Mouse (Mus musculus) G1E (cell line): ENCODE measurements around the gene Insl5.

Experiments
- CTCF ChIP-seq: IDR thresholded peaks from 2 replicates; pipeline ENCODE4 v1.5.1; 2012; ENCODE audit warnings: low read depth, low read length, inconsistent platforms, mixed read lengths
- GATA2 ChIP-seq: IDR thresholded peaks from 2 replicates; pipeline ENCODE4 v1.6.1; 2012; ENCODE audit warnings: low read depth, low read length, inconsistent platforms, borderline replicate concordance
- POLR2AphosphoS5 ChIP-seq: IDR thresholded peaks from 2 replicates; pipeline ENCODE4 v1.6.1; 2012; ENCODE audit warnings: low read depth, low read length, inconsistent platforms; ENCODE audit not compliant: insufficient replicate concordance
- TAL1 ChIP-seq: conservative IDR thresholded peaks from 2 replicates; pipeline ENCODE4 v1.6.1; 2012; ENCODE audit warnings: low read depth, low read length, inconsistent platforms, mixed read lengths

GRCm38 (mm10) chr4:102979385-102979784 lies 47.3 kb downstream of the Insl5 start:
- TF ChIP-seq CTCF = no peak
- no peak for TF ChIP-seq GATA2
- no peak for TF ChIP-seq TAL1
- no peak for TF ChIP-seq POLR2AphosphoS5
